Mouse (Mus musculus): ENCODE results near the gene Tmem201. TPM values are rescaled to one million over a fixed set of nuclear protein-coding genes. Genes with fewer than 3 reads are reported as not detected.

Gene Tmem201
- total RNA-seq (2023) = 10 to 100 TPM; 22.2 to 25.8 TPM

DNA sequence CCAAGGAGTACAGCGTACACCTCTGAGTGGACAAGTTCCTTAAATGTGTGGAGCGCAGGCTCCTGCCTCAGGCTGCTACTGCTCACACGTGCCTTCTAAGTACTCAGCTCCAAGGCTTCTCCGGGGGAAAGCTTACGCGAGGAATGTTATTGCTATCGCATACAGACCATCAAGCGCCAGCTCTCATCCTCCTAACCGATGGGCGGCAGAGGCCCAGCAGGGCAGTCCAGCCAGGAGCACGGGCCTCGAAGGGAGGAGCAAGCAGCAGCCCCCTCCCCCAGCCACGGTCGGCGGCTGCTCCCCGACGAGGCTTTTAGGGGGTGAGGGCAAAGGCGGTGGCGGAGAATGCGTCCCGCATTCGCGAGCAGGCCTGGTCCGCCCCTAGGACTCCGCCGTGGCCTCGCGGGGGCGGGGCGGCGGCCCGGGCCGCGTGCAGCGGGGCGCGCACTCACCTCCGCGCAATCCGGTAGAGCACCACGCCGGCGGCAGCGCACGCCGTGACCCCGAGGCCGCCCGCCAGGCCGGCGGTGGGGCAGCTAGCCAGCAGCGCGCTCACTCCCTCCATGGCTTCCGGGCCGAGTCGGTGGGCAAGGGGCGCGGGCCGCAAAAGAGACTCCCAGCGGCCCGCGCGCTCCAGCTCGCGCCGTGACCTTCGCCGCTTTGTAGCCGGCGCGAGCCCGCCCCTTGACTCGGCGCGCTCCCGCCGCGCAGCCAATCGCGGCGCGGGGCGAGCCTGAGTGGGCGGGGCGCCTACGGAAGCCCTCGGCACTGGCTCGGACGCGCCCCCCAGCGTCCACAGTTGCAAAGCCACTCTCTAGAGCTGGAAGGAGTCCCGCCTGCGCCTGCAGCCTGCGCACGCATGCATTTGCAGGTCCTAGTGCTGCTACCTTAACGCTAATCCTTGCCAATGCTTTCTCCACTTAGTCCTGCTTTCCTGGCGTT, at the start of gene Tmem201:
Gene Tmem201 (minus strand): TSS at position 662 of the 942 bp plus-strand sequence.

DNA sequence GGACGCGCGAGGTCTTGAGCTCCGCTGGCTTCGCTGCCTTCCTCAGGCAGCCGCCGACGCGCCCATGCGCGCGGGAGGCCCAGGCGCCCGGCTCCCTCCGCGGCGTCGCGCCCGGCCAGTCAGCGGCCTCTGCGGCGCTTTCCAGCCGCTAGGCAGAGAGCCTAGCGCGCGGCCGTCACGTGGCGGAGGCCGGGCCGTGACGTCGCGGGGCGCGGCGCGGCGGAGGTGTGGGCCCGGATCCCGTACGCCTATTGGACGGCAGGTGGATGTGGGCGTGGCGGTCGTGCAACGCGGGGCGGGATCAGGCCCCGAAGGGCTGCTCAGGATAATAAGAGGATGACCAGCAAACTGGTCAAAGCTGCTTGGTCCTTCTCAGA, 36.2 kb upstream of the Tmem201 start, which contains the start of gene Slc25a33:
Gene Slc25a33 (minus strand): TSS at position 184 of the 377 bp plus-strand sequence.

DNA sequence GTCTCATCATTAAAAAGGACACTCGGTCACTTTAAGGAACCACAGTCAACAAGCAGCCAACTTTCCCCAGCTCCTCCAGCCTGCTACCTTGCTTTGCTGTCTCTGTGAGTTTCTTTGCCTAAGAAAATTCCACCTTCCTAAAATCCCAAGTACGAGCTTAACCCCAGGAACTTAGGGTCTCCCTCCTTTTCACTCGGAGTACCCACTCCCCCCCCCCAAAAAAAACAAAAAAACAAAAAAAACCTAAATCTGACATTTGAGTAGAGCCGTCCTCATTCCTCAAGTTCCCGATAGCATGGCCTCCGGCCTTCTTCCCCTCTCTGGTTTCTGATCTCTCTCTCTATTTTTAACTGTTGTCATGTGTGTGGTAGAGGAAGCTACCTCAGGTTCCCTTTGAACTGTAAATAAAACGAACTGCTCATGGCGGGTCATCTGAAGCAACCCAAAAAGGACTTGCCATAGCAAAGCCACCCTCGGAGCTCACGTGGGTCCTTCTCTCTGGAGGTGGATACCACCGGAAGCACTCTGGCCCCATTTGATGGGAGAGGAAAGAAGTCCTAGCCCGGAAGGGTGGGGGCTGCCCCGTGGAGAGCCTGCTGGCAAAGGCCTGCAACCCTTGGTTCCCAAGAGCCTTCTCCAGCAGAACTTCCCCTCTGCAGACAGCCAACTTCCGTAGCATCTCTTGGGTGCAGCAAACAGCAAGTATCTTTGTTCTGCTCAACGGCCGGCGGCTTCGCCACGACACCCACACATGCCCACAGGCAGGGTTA, 35.4 kb downstream of the Tmem201 start, which contains the start of gene Pik3cd:
Gene Pik3cd (minus strand): TSS at position 362 of the 770 bp plus-strand sequence.

Other genes starting within 250 kb of the Tmem201 start
- gene Ctnnbip1, start 219.8 kb downstream of the Tmem201 start, total RNA-seq (2023) = 1 to 10 TPM; 1.4 to 4.2 TPM
- 1 to 10 TPM; 3.3 to 3.7 TPM for gene Clstn1, start 151.6 kb downstream of the Tmem201 start, total RNA-seq (2023)
- gene Pik3cd, start 35.5 kb downstream of the Tmem201 start, total RNA-seq (2023) = 100 to 1,000 TPM; 240 to 263 TPM
- gene Slc25a33, start 36.2 kb upstream of the Tmem201 start, total RNA-seq (2023) = 1 to 10 TPM; 4.3 to 4.6 TPM
- gene Spsb1, start 217.0 kb upstream of the Tmem201 start, total RNA-seq (2023) = 1 to 10 TPM; 1.5 to 2.5 TPM

Measured in B cell, adult 67 days (primary cell).